Mouse (Mus musculus) embryonic facial prominence, embryonic 11.5 days (tissue): ENCODE measurements around the gene Snx14. TPM values are rescaled to one million over a fixed set of nuclear protein-coding genes. Genes with fewer than 3 reads are reported as not detected.

Experiments
- ATAC-seq: fragments of 200-750 bp; cut with Nextera tagmentation; replicated peaks from 2 replicates; pipeline ENCODE4 v1.8.0; 2017; ENCODE audit warnings: low read depth; ENCODE audit not compliant: insufficient number of reproducible peaks, low FRiP score, low TSS enrichment
- DNase-seq: peaks from one replicate; pipeline ENCODE4 v3.0.0-alpha.2; 2015; ENCODE audit warnings: low spot score
- H3K27ac ChIP-seq: fragments of 300-500 bp; sonication (generic); replicated peaks from 2 replicates; pipeline ENCODE4 v1.5.1; 2014; ENCODE audit warnings: mild to moderate bottlenecking, low read depth, low read length, control low read depth
- H3K27me3 ChIP-seq: fragments of 300-500 bp; sonication (generic); 2 replicates; pipeline ENCODE4 v1.6.1; 2014; ENCODE audit warnings: mild to moderate bottlenecking, low read length, moderate library complexity, mixed read lengths; ENCODE audit not compliant: control insufficient read depth, insufficient read depth
- H3K36me3 ChIP-seq: fragments of 300-500 bp; sonication (generic); replicated peaks from 2 replicates; pipeline ENCODE4 v1.6.1; 2014; ENCODE audit warnings: low read depth, mild to moderate bottlenecking, low read length, moderate library complexity, mixed read lengths; ENCODE audit not compliant: control insufficient read depth, insufficient read depth
- H3K4me1 ChIP-seq: fragments of 300-500 bp; sonication (generic); 2 replicates; pipeline ENCODE4 v1.6.1; 2014; ENCODE audit warnings: low read length, mixed read lengths; ENCODE audit not compliant: control insufficient read depth, insufficient read depth
- H3K4me2 ChIP-seq: fragments of 300-500 bp; sonication (generic); 2 replicates; pipeline ENCODE4 v1.6.1; 2014; ENCODE audit warnings: low read depth, mild to moderate bottlenecking, control low read depth, low read length, moderate library complexity
- H3K4me3 ChIP-seq: fragments of 300-500 bp; sonication (generic); 2 replicates; pipeline ENCODE4 v1.5.1; 2014; ENCODE audit warnings: low read depth, low read length, control low read depth
- H3K9ac ChIP-seq: fragments of 300-500 bp; sonication (generic); replicated peaks from 2 replicates; pipeline ENCODE4 v1.6.1; 2014; ENCODE audit warnings: mild to moderate bottlenecking, control low read depth, low read length
- H3K9me3 ChIP-seq: fragments of 300-500 bp; sonication (generic); replicated peaks from 2 replicates; pipeline ENCODE4 v1.6.1; 2016; ENCODE audit warnings: mild to moderate bottlenecking, low read length, inconsistent platforms, mixed read lengths; ENCODE audit not compliant: control insufficient read depth
- WGBS: fragments of 180-500 bp; shearing (Covaris S2); extraction: QIAGEN DNeasy Blood & Tissue Kit; methylation state at CpG from one replicate; pipeline ENCODE4 v1.1.7; 2014; 5-methylcytosine and 5-hydroxymethylcytosine counted together
- polyA plus RNA-seq: library from polyadenylated mRNA; unstranded; fragments of >200 nt; fragmentation: Nextera tagmentation; extraction: Ambion mirVana; gene quantifications from 2 replicates; pipeline ENCODE4 v1.2.1, GENCODE M21; 2014

The Snx14 gene
- polyA plus RNA-seq, 1 experiment from 2014 or later, result 21.1 TPM

DNA sequence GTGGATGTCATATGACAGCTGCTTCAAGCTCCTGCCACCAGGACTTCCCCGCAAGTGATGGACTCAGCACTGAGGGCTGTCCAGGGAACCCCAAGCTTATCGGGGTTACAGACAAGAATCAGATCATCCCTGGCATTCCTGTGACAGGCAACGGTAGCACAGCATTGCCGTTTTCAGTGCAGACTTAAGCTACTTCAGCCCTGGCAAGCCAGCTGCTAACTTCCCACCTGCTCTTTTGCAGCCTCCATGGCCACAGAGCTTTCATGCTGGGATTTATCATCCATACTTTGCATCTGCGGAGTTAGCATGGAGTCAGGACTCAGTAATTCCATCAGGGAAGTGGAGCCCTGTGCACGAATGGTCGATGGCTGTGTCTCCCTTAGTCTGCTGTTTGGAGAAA, 85.3 kb downstream of the Snx14 start:
- 89% methylated on average over 7 of the region's 7 CpGs for WGBS
- Histone ChIP-seq H3K4me1 (no peaks in the 10 kb centered on the region), H3K27ac (no peak overlapping the region), H3K27me3 (no peaks in the 10 kb centered on the region), H3K4me2 (no peak overlapping the region), H3K9me3 (no peaks in the 10 kb centered on the region), H3K36me3 (no peaks in the 10 kb centered on the region), H3K9ac (no peak overlapping the region), H3K4me3 (no peak overlapping the region)
- no peak for DNase-seq
- no peak for ATAC-seq

DNA sequence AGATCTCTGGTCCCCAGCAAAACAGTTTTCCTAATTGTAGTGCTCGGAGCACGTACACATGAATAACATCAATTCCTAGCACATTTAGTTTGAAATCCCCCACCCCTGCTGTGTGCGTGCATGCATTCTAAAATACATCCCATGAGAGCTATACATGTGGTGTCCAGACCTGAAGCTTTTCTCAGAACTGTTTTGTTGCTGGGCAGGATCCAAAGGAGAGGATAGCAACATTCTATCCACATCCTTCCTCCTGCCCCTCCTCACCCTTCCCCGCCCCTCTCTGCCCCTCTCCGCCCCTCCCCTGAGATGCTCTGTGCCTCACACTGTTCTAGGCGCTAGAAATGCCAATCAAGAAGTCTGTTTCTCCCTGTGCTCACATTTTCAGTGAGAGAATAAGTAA, 86.0 kb downstream of the Snx14 start:
- WGBS, result 51% methylated on average over 6 of the region's 6 CpGs
- Histone ChIP-seq H3K27ac (no peak overlapping the region), H3K36me3 (no peaks in the 10 kb centered on the region), H3K4me1 (no peaks in the 10 kb centered on the region), H3K4me3 (no peak overlapping the region), H3K9me3 (no peaks in the 10 kb centered on the region), H3K27me3 (no peaks in the 10 kb centered on the region), H3K9ac (no peak overlapping the region), H3K4me2 (no peak overlapping the region)
- no peak for DNase-seq
- ATAC-seq, result no peak

DNA sequence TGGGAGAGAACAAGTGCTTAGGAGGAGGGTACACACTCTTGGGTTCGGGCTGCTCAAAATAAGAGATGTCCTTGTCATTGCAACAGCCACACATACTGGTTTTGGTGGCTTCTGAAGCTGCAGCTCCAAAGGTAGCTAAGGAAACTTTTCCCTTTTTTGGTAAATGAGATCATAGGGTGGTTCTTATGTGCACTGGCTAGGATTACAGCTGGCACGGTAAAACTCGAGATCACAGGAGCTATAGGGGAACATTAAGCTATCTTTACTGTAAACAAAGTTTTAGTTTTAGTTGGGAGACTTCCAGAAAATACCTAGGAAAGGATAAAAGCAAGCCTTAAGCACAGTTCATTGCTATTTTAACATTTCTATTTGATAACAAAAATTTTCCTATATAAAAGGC, 87.6 kb downstream of the Snx14 start:
- H3K4me2 ChIP-seq, result no peak overlapping the region
- no peak for ATAC-seq
- WGBS, result 71% methylated on average over 3 of the region's 3 CpGs
- H3K27ac ChIP-seq, result no peak overlapping the region
- H3K4me3 ChIP-seq, result no peak overlapping the region
- no peaks in the 10 kb centered on the region for H3K27me3 ChIP-seq
- H3K4me1 ChIP-seq, result no peaks in the 10 kb centered on the region
- H3K36me3 ChIP-seq, result no peaks in the 10 kb centered on the region
- no peak for DNase-seq
- no peaks in the 10 kb centered on the region for H3K9me3 ChIP-seq
- H3K9ac ChIP-seq, result no peak overlapping the region

DNA sequence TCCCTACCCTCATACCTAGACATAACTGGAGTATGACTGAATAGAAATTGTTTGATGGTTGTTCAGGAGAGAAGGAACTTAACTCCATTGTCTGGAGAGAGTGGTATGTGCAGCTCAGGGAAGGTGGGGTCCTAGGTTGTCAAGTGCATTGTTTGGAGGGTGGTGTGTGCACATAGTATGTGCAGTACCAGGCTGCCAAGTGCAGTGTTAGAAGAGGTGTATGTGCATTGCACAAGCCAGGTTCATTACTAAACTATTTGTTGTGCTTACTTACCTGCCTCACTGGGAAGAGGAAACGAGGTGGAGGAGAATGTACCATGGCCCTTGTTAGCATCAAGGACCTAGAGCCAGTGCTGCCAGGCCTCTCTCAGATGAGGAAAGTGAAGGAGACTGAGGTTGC, 88.4 kb downstream of the Snx14 start:
- Histone ChIP-seq H3K4me3 (no peak overlapping the region), H3K27me3 (no peaks in the 10 kb centered on the region), H3K36me3 (no peaks in the 10 kb centered on the region), H3K27ac (no peak overlapping the region), H3K9ac (no peak overlapping the region), H3K9me3 (no peaks in the 10 kb centered on the region), H3K4me2 (no peak overlapping the region), H3K4me1 (no peaks in the 10 kb centered on the region)
- DNase-seq (no peak), ATAC-seq (no peak)
- 81% methylated on average over 1 of the region's 1 CpGs for WGBS

DNA sequence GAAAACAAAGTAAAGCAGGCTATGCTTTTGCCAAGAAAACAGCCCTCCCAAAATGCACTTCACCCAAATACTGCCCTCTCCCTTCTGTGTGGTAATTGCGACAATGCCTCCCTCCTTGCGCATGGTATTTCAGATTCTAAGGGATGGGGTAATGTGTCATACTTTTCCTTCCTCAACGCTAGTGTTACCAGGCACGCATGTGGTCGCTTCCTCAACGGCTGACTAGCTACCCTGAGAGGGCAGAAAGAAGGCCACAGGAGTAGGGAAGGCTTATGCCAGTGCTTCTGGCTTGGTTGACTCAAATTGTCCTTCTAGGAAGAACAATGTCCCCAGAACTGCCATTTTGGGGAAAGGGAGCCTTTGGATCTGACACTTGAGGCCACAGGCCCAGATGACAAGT, 90.1 kb downstream of the Snx14 start:
- 89% methylated on average over 6 of the region's 6 CpGs for WGBS
- no peak overlapping the region for H3K4me3 ChIP-seq
- DNase-seq (no peak), ATAC-seq (no peak)
- H3K9me3 ChIP-seq, result no peaks in the 10 kb centered on the region
- H3K27me3 ChIP-seq, result no peaks in the 10 kb centered on the region
- no peak overlapping the region for H3K9ac ChIP-seq
- no peaks in the 10 kb centered on the region for H3K36me3 ChIP-seq
- no peaks in the 10 kb centered on the region for H3K4me1 ChIP-seq
- H3K4me2 ChIP-seq, result no peak overlapping the region
- H3K27ac ChIP-seq, result no peak overlapping the region

DNA sequence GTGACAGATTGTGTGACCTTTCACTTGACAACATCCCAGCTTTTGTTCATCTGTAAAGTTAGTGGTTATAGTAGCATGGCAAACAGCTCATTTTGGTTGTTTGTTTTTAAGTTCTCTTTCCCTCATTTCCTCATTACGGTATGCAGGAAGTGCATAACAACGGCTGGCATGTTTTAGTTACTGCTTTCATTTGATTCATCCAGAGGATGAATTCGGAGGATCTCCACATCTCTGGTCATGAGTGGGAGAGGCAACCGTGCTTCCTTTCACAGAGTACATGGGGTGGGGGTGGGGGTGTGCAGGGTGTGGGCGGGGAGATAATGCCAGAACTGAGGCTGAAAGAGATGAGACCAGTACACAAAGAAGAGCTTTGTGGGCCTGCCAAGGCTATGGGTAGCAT, 91.9 kb downstream of the Snx14 start:
- Histone ChIP-seq H3K9me3 (no peaks in the 10 kb centered on the region), H3K4me2 (no peak overlapping the region), H3K9ac (no peak overlapping the region), H3K27me3 (no peaks in the 10 kb centered on the region), H3K36me3 (no peaks in the 10 kb centered on the region), H3K27ac (no peak overlapping the region), H3K4me1 (no peaks in the 10 kb centered on the region), H3K4me3 (no peak overlapping the region)
- 69% methylated on average over 5 of the region's 5 CpGs for WGBS
- ATAC-seq (no peak), DNase-seq (no peak)

DNA sequence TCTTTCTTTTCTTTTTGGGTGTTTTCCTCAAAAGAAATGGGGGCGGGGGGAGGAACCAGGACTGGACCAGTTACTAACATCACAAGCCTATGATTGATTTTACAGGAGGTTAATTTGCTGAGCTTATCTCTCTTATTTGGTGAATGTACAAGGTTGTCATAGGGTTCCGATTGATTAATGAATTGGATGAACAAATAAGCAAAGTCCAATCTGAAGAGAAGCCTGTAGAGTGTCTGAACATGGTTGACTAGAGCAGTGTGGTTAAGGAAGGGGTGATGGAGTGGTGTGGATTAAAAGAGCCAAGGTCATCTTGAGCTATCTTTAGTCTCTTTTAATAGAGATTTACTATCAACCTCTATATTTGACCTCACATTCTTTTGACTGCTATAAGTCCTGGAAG, 94.3 kb downstream of the Snx14 start:
- H3K9me3 ChIP-seq, result no peaks in the 10 kb centered on the region
- H3K36me3 ChIP-seq, result no peaks in the 10 kb centered on the region
- no peaks in the 10 kb centered on the region for H3K4me1 ChIP-seq
- H3K9ac ChIP-seq, result no peak overlapping the region
- ATAC-seq (no peak), DNase-seq (no peak)
- no peak overlapping the region for H3K4me3 ChIP-seq
- no peaks in the 10 kb centered on the region for H3K27me3 ChIP-seq
- no peak overlapping the region for H3K27ac ChIP-seq
- H3K4me2 ChIP-seq, result no peak overlapping the region
- WGBS, result 93% methylated on average over 2 of the region's 2 CpGs

DNA sequence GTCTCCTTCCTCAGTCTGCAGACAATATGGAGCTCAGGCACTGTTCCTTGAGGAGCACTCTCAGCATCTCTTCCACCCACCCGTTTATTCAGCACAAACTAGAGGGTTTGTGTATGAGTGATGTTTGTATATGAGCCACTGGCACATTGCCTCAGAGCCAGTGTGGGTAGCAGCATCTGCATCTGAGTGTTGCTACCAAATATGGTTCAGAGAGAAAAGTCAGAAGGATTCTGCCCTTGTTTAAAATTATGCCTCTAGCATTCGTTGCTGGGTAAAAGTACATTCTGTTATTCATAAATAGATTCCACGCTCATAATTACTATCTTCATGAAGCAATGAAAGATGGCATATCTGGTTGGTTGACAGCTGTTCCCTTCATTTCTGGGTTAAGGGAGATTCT, 96.1 kb downstream of the Snx14 start:
- 80% methylated on average over 3 of the region's 3 CpGs for WGBS
- no peaks in the 10 kb centered on the region for H3K36me3 ChIP-seq
- no peaks in the 10 kb centered on the region for H3K4me1 ChIP-seq
- DNase-seq, result no peak
- H3K27me3 ChIP-seq, result no peaks in the 10 kb centered on the region
- no peak overlapping the region for H3K4me3 ChIP-seq
- no peaks in the 10 kb centered on the region for H3K9me3 ChIP-seq
- no peak overlapping the region for H3K9ac ChIP-seq
- no peak overlapping the region for H3K27ac ChIP-seq
- no peak for ATAC-seq
- H3K4me2 ChIP-seq, result no peak overlapping the region

DNA sequence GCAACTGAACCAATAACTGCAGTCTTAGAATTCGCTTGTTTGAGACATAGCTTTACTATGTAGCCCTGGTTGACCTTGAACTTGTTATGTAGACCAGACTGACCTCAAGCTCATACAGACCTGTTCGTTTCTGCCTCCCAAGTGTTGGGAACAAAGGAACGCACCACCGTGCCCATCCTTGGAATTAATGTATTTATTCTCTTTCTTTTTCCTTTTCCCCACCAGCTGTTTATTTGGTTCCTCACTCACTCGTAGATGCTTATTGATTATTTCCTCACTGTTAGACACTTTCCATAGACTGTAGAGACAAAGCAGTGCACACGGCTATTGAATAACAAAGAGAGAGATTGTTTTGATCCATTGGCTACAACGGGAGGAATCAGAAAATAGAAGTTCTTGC, 96.5 kb downstream of the Snx14 start:
- H3K9me3 ChIP-seq, result no peaks in the 10 kb centered on the region
- no peak overlapping the region for H3K9ac ChIP-seq
- H3K4me2 ChIP-seq, result no peak overlapping the region
- H3K27ac ChIP-seq, result no peak overlapping the region
- 75% methylated on average over 7 of the region's 7 CpGs for WGBS
- no peak for ATAC-seq
- DNase-seq, result no peak
- no peaks in the 10 kb centered on the region for H3K27me3 ChIP-seq
- H3K36me3 ChIP-seq, result no peaks in the 10 kb centered on the region
- H3K4me3 ChIP-seq, result no peak overlapping the region
- H3K4me1 ChIP-seq, result no peaks in the 10 kb centered on the region
